Mouse (Mus musculus): ENCODE measurements around the gene Lpin3.

Lpin3 gene

GRCm38 (mm10) chr2:160933890-160934289 is 53.4 kb downstream of the Lpin3 start:
- DNase-seq (ENCODE audit: low read depth, low spot score) = no peak

- no peak for DNase-seq (ENCODE audit: low read depth, low spot score)
Measured at GRCm38 (mm10) chr2:160934451-160934850, 54.0 kb downstream of the Lpin3 start.

GRCm38 (mm10) chr2:160940930-160941709 is 60.6 kb downstream of the Lpin3 start:
- peak; percentile 47 for DNase-seq (ENCODE audit: low read depth, low spot score)

GRCm38 (mm10) chr2:160942443-160942842 is 62.0 kb downstream of the Lpin3 start:
- peak; percentile 50 for DNase-seq (ENCODE audit: low read depth, low spot score)

GRCm38 (mm10) chr2:160951595-160951994 is 71.1 kb downstream of the Lpin3 start:
- peak; percentile 41 for DNase-seq (ENCODE audit: low read depth, low spot score)

GRCm38 (mm10) chr2:160953131-160953873 is 72.8 kb downstream of the Lpin3 start:
- peak; percentile 48 for DNase-seq (ENCODE audit: low read depth, low spot score)

GRCm38 (mm10) chr2:160954541-160954940 is 74.1 kb downstream of the Lpin3 start:
- peak; percentile 42 for DNase-seq (ENCODE audit: low read depth, low spot score)

GRCm38 (mm10) chr2:160955331-160955730 is 74.9 kb downstream of the Lpin3 start:
- DNase-seq (ENCODE audit: low read depth, low spot score) = peak; percentile 71
